Mouse (Mus musculus) heart, adult 2 months (tissue): ENCODE data around the gene Btbd1. TPM values are rescaled to one million over a fixed set of nuclear protein-coding genes. Genes with fewer than 3 reads are reported as not detected.

Experiments
- DNase-seq, 2 experiments: peaks; one replicate each; pipeline ENCODE4 v3.0.0; 2021
- H3K27ac ChIP-seq: fragments of 200-600 bp; 2 replicates; pipeline ENCODE4 v1.8.1; 2022
- H3K27me3 ChIP-seq: fragments of 200-500 bp; 2 replicates; pipeline ENCODE4 v1.6.1; 2012; ENCODE audit warnings: mild to moderate bottlenecking, low read length, inconsistent platforms, mixed read lengths; ENCODE audit not compliant: control insufficient read depth, insufficient read depth
- H3K36me3 ChIP-seq: fragments of 200-500 bp; 2 replicates; pipeline ENCODE4 v1.6.1; 2012; ENCODE audit warnings: low read length, inconsistent platforms; ENCODE audit not compliant: control insufficient read depth, insufficient read depth
- H3K4me1 ChIP-seq: fragments of 200-500 bp; 2 replicates; pipeline ENCODE4 v1.6.1; 2011; ENCODE audit warnings: low read length; ENCODE audit not compliant: control insufficient read depth, insufficient read depth
- H3K4me3 ChIP-seq: fragments of 200-600 bp; 2 replicates; pipeline ENCODE4 v1.8.1; 2022
- H3K79me2 ChIP-seq: fragments of 200-500 bp; replicated peaks from 2 replicates; pipeline ENCODE4 v1.6.1; 2012; ENCODE audit warnings: mild to moderate bottlenecking, inconsistent platforms, low read length, moderate library complexity, mixed read lengths; ENCODE audit not compliant: control insufficient read depth, insufficient read depth
- H3K9ac ChIP-seq: fragments of 200-500 bp; 2 replicates; pipeline ENCODE4 v1.6.1; 2012; ENCODE audit warnings: low read depth, mild to moderate bottlenecking, control low read depth, inconsistent platforms, low read length, mixed read lengths
- CTCF ChIP-seq: fragments of 200-600 bp; IDR thresholded peaks from 2 replicates; pipeline ENCODE4 v1.8.1; 2022; ENCODE audit warnings: antibody characterized with exemption, mild to moderate bottlenecking, moderate library complexity
- EP300 ChIP-seq: fragments of 200-500 bp; IDR thresholded peaks from 2 replicates; pipeline ENCODE4 v1.6.1; 2011; ENCODE audit warnings: low read depth, low read length, control low read depth; ENCODE audit not compliant: insufficient read depth
- POLR2A ChIP-seq: fragments of 200-500 bp; IDR thresholded peaks from 2 replicates; pipeline ENCODE4 v1.6.1; 2011; ENCODE audit warnings: mild to moderate bottlenecking, low read depth, low read length, control low read depth; ENCODE audit not compliant: insufficient read depth
- WGBS: fragments of 180-500 bp; shearing (Covaris S2); methylation state at CpG from one replicate; pipeline ENCODE4 v1.1.7; 2018; 5-methylcytosine and 5-hydroxymethylcytosine counted together
- intact Hi-C: fragments of 180-260 bp; cut with DNase I; formaldehyde crosslinking; loops from one replicate; pipeline ENCODE4 v1.15.1; 2025
- polyA plus RNA-seq: library from polyadenylated mRNA; depleted of rRNA; stranded (reverse); fragments of >200 nt; gene quantifications from 2 replicates; pipeline ENCODE4 v1.2.3, GENCODE M21; 2012
- total RNA-seq, 2 experiments: library from RNA; stranded (reverse); gene quantifications; 2 replicates each; pipeline ENCODE4 v1.2.3; 2021

Gene Btbd1
- total and polyA plus RNA-seq, 3 experiments = 50.6 to 146 (median 128) TPM

DNA sequence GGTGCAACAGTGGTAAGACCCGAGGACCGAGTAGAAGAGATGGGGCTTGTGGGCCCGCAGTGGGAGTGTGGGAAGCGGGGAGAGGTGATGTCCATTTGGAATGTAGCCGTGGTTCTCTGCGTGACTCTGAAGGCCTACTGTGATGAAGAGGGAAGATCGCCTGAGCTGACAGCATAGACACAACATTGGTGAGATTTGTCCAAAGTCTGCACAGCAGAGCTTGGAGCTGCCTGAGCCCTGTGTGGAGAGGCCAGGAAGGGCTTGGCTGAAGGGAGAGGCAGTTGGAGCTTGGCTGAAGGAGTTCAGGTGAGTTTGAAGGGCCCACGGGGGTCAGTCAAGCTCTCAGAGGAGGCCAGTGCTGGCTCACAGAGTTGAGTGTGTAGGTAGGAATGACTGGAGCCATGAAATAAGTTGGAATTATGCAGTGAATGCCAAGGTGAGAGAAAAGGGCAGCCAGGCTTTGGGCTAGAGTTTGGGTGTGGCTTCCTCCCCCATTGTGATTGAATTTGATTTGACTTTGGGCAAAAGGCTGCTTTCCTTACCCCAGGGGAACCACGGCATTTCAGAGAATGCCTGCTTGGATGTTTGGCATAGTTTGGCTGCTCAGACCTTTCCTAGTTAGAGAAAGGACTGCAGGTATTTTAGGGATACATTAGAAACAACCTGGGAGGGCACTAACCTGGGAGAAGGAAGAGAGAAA lies 38.1 kb upstream of the Btbd1 start:
- Histone ChIP-seq H3K4me1 (peaks cover 7% of the 10 kb centered on the region), H3K9ac (no peak overlapping the region), H3K27ac (no peak overlapping the region; the same call in 1 of the 2 replicates), H3K27me3 (no peaks in the 10 kb centered on the region), H3K36me3 (no peaks in the 10 kb centered on the region), H3K4me3 (no peak overlapping the region), H3K79me2 (no peaks in the 10 kb centered on the region)
- no peak for TF ChIP-seq CTCF
- TF ChIP-seq POLR2A = no peak
- TF ChIP-seq EP300 = no peak
- peak in 1 of 2 experiments; percentile 20 for DNase-seq
- intact Hi-C loops = loop anchor here (5.0 kb wide), 2 partner anchors 65 to 255 kb away; partner anchors contain the start of gene Hdgfl3
- WGBS = 84% methylated on average over 9 of the region's 9 CpGs

- Histone ChIP-seq H3K36me3 (no peaks in the 10 kb centered on the region), H3K9ac (no peak overlapping the region), H3K27me3 (no peaks in the 10 kb centered on the region), H3K27ac (no peak overlapping the region), H3K79me2 (no peaks in the 10 kb centered on the region), H3K4me1 (peaks cover 8% of the 10 kb centered on the region), H3K4me3 (no peak overlapping the region)
- TF ChIP-seq POLR2A = no peak
- TF ChIP-seq EP300 = no peak
- no peak for TF ChIP-seq CTCF
- 95% methylated on average over 6 of the region's 6 CpGs for WGBS
- intact Hi-C loops = loop anchor here (5.0 kb wide), 2 partner anchors 66 to 256 kb away; partner anchors contain the start of gene Hdgfl3
- DNase-seq = no peak
Measured at GRCm38 (mm10) chr7:81865937-81866336, 36.7 kb upstream of the Btbd1 start.

GRCm38 (mm10) chr7:81864552-81864951 lies 35.3 kb upstream of the Btbd1 start:
- 84% methylated on average over 6 of the region's 6 CpGs for WGBS
- intact Hi-C loops = no loop called here
- TF ChIP-seq CTCF (no peak), POLR2A (no peak), EP300 (no peak)

DNA sequence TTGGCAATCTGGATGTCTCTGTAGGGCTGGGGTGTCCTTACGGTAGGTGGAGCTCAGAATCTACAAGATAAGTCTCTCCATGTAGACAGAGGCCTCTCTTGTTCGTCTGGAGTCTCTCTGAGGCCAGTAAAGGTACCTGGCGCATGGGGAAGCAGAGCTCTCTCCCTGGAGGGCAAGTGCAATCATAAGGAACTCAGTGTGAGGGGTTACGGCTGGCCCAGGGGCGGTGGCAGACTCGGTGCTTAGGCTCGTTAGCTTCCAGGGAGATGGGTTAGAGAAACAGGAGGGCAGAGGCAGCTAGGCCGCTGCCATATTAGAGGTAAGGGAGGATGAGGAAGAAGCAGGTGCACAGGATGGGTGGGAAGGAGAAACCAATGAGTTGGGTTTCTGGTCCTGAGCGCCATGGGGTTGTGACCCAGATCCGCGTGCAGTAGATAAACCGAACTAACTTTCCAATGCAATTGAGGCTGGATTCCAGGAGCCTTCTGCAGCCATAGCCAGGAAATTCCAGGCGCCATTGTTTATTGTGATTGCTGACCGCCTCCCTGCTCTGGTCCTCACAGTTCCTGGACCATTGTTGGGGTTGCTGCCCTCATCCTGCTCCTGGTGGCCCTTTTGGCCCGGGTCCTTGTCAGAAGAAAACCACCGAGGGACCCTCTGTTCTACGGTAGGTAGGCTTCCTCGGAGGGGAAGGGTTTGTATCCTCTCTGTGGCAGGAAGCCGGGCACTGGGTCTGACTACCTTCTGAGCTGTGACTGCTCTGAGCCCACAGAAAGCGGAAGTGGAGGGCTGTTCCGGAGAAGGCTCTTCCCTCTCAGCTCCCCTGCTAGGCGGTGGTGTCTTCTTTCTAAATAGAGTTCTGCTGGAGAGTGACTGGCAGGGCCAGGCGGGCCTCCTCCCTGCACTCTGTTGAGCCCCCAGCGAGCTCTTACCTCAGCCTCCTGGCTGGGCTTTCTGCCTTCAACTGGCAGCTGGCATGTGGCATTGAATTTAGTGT lies 33.7 kb upstream of the Btbd1 start:
- TF ChIP-seq EP300 (no peak), CTCF (no peak), POLR2A (peak; percentile 48)
- Histone ChIP-seq H3K4me1 (peaks cover 12% of the 10 kb centered on the region), H3K9ac (no peak overlapping the region), H3K79me2 (no peaks in the 10 kb centered on the region), H3K36me3 (no peaks in the 10 kb centered on the region), H3K27me3 (no peaks in the 10 kb centered on the region), H3K27ac (peak overlapping the region; percentile 80), H3K4me3 (peak overlapping the region; percentile 24)
- peak; percentile 62 to 75 for DNase-seq
- 51% methylated on average over 24 of the region's 24 CpGs for WGBS
- intact Hi-C loops = loop anchor here (2.0 kb wide), 2 partner anchors 34 to 74 kb away; partner anchors contain the start of genes 3110040N11Rik and Btbd1

More at GRCm38 (mm10) chr7:81864552-81864951, 35.3 kb upstream of the Btbd1 start:
- H3K36me3 ChIP-seq = no peaks in the 10 kb centered on the region
- no peak overlapping the region; the same call in 1 of the 2 replicates for H3K27ac ChIP-seq
- no peak overlapping the region for H3K9ac ChIP-seq
- H3K4me3 ChIP-seq = no peak overlapping the region
- DNase-seq = no peak
- H3K27me3 ChIP-seq = no peaks in the 10 kb centered on the region
- H3K79me2 ChIP-seq = no peaks in the 10 kb centered on the region
- H3K4me1 ChIP-seq = peaks cover 12% of the 10 kb centered on the region

DNA sequence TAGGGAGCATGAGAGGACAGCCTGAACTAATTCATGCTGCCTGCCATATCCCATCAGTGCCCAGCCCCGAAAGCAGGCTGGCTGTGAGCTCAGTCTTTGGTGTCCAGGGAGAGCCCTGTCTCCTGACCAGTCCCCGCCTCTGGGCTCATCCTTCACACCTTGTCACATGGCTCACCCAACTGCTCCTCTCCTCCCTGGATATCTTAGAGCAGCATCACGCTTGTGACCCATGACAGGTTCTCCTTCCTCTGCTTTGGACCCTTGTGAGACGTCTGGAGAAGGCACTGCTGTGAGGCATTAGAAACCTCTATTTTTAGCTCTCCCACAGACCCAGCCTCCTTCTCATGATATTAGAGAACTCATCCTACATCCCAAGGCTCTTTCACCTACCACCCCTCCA lies 32.7 kb upstream of the Btbd1 start:
- intact Hi-C loops = loop anchor here (2.0 kb wide), 2 partner anchors 33 to 73 kb away; partner anchors contain the start of genes 3110040N11Rik and Btbd1
- H3K27me3 ChIP-seq = no peaks in the 10 kb centered on the region
- no peaks in the 10 kb centered on the region for H3K79me2 ChIP-seq
- no peak overlapping the region for H3K4me3 ChIP-seq
- WGBS = 78% methylated on average over 4 of the region's 4 CpGs
- no peak overlapping the region for H3K9ac ChIP-seq
- peak overlapping the region; percentile 80; the same call in 1 of the 2 replicates for H3K27ac ChIP-seq
- H3K36me3 ChIP-seq = no peaks in the 10 kb centered on the region
- DNase-seq = no peak
- H3K4me1 ChIP-seq = peaks cover 9% of the 10 kb centered on the region
- no peak for TF ChIP-seq EP300
- TF ChIP-seq POLR2A = no peak
- no peak for TF ChIP-seq CTCF
